Mouse (Mus musculus) kidney, postnatal 36 days (tissue): Measurements from ENCODE around the gene Acacb.
A peak's percentile ranks its signal among the peaks of the same experiment; 100 is the strongest.

Source experiments
- DNase-seq, 2 experiments: peaks; one replicate each; pipeline ENCODE4 v3.0.0; 2021 to 2022; ENCODE audit warnings: mixed read lengths in 2 of 2

Acacb gene

DNA sequence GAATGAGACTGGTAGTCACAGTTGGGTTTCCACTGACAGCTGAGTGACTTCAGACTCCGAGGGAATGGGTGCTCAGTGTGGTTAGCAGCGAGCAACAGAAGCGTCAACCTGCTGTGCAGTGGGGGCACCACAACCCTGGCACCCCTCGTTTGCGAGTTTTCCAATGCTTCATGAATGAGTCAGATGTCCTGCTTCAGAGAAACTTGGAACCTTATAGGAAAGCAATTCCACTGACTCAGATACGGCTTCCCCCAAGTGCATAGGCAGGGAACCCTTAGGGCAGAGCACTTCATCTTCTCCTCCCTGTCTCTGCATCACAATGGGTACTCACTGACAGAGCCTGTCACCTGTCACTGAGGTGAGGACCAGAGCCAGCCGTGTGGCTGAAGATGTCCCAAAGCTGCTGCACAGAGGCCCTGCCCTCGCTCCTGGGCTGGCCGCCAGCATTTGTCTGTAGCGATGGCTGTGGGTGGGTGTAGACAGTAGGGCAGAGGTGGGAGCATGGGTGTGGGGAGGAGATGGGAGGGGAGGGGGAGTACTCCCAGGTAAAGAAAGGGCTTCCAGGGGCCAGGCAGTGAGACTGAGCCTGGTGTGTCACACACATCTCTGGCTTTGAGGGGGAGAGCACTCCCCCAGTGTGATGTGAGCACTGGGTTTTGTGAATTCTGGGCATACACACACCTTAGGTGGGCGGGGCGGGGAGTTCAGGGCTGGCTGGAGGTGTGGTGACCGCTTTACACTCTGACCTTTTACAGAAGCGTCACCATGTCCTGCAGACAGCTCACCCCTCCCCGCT, 8.7 kb upstream of the Acacb start:
- no peak for DNase-seq

DNA sequence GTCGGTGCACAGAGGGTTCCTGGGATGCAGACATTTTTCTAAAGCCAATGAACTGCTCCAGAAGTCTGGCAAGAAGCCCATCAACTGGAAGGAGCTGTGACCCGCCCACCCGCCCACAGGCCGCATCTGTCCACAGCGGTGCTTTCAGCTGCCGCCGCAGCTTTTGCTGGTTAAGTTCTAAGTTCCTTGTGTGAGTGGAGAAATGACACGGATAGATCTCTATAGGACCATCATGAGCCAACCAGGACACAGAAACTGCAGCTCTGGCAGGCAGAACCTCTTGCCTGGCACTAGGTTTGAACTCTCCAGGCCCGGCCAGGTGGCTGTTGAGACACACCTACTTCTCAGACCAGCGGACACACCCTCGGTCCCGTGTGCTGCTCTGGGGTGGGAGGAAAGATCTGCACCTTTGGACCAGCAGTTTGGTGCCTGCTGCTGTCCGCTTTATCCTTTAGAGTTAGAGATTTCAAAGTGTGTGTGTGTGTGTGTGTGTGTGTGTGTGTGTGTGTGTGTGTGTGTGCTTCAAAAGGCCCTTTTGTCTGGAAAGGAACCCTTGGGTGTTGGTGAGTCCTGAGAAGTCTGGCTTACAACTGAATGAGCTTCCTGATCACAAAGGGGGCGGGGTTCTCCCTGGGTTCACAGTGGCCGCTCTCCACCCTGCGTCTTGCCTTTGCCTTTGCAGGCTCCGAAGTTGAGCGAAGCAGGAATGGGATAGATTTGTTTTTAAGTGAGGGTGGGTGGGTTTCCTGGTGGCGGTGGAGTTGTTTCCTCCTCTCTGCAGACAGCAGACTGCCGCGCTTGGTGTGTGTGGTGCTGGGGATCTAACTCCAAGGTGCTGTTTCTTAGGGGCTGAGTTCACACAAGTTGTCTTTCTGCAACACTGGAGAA, 7.8 kb upstream of the Acacb start:
- peak in 1 of 2 experiments; percentile 61 for DNase-seq

DNA sequence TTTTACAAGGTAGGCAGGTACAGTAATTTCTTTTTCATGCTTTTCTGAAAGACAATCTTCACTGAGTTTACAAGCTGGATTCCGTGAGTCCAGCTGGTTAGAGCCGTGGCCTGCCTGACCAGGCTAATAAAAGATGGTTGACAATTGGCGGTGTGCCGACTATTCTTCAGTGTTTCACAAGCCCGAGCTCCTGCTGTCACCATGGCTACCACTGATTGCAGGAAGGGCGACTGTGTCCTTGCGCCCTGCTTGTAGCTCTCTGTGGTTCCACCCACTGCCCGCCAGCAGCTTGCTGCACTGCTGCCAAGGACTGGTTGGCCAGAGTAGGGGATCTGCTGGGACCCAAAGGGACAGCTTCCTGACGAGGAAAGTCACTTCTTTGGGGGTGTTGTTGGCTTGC, 7.2 kb upstream of the Acacb start:
- DNase-seq, result peak; percentile 91 to 92

DNA sequence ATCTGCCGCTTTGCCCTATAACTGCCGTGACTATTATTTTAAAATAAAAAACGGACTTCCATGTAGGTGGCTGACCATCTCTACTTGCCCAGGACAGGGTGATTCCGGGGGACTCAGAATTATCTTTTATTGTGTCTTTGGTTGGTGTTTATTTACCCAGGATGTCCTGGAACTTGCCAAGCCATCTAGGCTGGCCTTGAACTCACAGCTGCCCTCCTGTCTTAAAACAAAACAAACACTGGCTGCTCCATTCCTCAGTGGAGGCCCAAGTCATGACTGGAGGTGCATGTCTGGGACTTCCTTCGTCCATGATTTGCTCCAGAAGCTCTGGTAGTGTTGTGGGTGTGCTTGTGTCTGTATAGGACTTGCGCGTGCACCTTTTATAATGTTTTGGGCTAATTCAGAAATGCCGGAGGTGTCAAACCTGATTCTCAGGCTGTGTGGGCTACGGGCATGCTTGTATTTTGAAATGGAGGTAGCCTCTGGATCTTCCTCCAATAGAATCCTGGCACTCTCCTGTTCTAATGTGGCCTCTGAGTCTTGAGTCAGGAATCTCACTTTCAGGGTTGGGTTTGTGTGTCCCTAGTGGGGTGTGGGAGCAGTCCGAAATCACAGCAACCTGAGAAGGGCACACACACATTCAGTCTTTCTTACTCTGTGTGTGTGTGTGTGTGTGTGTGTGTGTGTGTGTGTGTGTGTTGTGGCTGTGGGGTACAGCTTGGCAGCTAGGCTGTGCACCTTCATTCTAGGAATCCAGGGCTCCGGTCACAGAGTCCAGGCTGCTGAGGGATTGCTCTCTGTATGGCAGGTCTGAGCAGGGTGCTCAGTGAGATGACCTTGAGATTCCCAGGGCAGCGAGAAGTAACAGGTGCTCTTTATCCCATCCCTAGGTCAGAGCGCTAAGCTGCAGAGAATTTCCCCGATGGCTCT, 973 bp downstream of the Acacb start:
- no peak for DNase-seq

GRCm38 (mm10) chr5:114152359-114153092, 6.2 kb downstream of the Acacb start:
- DNase-seq, result no peak

- DNase-seq, result peak in 1 of 2 experiments; percentile 59
Observed at GRCm38 (mm10) chr5:114153490-114153889, 7.2 kb downstream of the Acacb start.

- DNase-seq, result no peak
Observed at GRCm38 (mm10) chr5:114154765-114155164, 8.4 kb downstream of the Acacb start.

GRCm38 (mm10) chr5:114155168-114155933, 9.0 kb downstream of the Acacb start:
- peak; percentile 61 to 67 for DNase-seq

DNA sequence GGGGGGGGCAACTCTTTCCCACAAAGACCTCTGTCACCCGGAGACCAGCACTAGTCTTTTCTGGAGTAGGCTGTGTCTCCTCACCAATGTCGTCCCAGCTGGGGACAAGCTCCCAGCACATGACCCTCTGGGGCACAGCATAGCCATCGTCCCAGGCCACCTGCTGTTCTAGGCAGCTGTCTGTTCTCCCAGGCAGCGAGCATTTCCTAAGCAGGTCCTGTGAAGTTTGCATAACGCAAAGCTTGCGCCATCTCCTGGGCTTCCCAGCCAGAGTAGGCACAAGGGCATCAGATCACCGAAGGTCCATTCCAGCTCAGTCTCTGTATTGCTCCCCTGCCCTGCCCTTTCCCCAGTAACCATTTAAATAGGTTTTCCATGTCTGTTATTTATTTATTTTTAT, 10.9 kb downstream of the Acacb start:
- no peak for DNase-seq

DNA sequence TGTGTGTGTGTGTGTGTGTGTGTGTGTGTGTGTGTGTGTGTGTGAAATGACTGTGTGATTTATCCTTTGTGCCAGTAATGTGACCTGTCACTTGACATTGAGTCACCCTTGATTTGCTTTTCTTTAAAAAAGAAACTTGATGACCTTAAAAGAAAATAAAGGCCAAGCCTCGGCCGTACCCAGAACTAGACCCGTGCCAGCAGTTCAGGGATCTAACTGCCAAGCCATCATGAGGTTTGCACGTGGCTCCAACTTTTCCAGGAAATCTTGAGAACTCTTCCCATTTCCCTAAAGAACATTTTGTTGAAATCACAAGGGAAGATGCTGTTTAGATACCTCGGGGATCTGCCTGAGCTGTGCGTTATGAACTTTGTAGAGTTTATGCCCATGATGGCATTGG, 15.1 kb downstream of the Acacb start:
- DNase-seq, result no peak

- no peak for DNase-seq
Observed at GRCm38 (mm10) chr5:114162106-114162815, 15.9 kb downstream of the Acacb start.

DNA sequence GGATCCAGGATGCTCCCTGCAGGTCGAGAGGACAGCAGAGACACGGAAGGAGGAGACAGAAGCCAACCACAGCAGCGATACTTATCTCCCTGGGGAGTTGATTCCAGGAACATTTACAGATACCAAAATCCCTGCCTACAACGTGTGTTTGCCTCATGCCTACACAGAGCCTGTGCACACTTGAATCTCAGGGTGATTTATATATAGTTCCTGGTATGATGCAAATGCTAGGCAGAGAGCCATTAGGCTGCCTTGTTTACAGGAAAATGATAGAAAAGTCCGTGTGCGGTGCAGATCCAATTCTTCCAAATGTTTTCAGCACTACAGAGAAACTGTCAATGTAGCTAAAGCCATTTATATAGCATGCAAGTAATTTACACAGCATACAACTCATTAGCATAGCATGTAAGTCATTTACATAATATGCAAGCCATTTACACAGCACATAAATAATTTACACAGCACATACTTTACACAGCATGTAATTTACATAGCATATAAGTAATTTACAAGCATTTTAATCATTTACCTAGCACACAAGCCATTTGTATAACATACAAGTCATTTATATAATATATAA, 16.9 kb downstream of the Acacb start:
- DNase-seq, result no peak

GRCm38 (mm10) chr5:114170345-114170744, 24.0 kb downstream of the Acacb start:
- no peak for DNase-seq

- no peak for DNase-seq
Observed at GRCm38 (mm10) chr5:114172936-114173335, 26.6 kb downstream of the Acacb start.

GRCm38 (mm10) chr5:114173458-114173857, 27.1 kb downstream of the Acacb start:
- DNase-seq, result no peak

DNA sequence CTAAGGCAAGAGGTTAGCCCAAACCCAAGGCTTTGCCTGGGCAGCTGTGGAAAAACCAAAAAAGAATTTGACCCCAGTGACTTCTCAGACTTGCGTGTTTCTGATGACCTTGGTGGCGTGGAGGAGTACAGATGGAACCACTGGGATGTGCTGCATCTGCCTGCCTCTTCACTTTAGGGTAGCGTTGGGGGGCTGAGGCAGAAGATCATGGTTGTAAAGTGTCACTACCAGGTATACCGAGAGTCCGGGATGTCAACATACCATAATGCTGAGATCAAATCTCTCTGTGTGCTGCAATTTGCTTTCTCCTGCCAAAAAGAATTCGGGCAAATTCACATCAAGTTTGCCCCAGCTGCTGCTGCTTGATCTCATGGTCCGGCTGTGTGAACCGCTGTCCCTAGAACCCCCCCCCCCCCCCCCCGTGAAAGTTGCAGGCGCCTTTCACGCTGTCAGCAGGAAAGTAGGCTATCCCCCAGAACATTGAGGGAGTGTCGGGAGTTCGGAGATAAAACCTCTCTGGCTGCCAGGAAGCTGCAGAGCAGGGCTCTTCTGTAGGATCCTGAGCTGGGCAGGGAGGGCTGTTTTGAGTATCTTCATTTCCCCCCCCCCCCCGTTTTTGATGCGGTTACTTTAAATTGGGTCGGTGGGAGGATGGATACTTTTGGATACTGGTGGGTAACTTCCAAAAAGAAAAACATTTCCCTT, 27.7 kb downstream of the Acacb start:
- DNase-seq, result no peak

GRCm38 (mm10) chr5:114174639-114175038, 28.3 kb downstream of the Acacb start:
- DNase-seq, result peak; percentile 32 to 77

DNA sequence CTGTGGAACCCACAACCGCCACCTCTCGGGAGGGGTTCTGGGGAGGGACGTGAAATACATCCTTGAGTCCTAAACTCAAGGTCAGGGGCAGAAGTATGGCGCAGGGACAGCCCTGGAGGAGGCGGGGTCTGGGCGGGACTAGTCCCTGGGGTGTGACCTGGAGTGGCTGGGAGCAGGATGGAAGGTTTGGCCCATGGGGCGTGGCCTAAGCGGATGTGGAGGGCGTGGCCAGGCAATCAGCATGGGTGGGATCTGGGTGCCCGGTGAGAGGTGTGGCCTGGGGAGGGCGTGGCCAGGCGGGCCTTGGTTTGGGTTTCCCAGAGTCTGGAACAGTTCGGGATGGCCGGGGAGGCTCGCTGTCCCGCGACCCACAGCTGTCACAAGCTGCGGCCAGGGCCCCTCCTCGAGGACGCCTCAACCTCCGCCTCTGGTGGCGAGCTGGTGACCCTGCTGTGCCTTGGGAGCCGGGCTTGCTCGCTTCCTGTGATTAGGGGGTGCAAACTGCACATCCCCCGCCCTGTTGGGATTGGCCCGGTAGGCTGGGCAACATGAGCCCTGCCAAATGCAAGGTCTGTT, 29.3 kb downstream of the Acacb start:
- DNase-seq, result peak; percentile 98
